Mouse (Mus musculus) frontal cortex, postnatal 36 days (tissue): ENCODE measurements around the gene Olfr38.

Experiments used
- DNase-seq, 2 experiments: peaks; one replicate each; pipeline ENCODE4 v3.0.0; 2022; ENCODE audit warnings: low spot score in 2 of 2

The Olfr38 gene

GRCm38 (mm10) chr6:42756104-42756503 is at the start of gene Olfr38:
Olfr38 (plus strand) TSS chr6:42756404.
- no peak for DNase-seq

GRCm38 (mm10) chr6:42709291-42710211 is 46.7 kb upstream of the Olfr38 start, which contains the start of gene Tcaf1:
Tcaf1 (minus strand) TSS chr6:42710088.
- DNase-seq: peak; percentile 88 to 93

GRCm38 (mm10) chr6:42714668-42715067 is 41.5 kb upstream of the Olfr38 start:
- DNase-seq: no peak

- DNase-seq: no peak
These were observed 38.2 kb upstream of the Olfr38 start for GRCm38 (mm10) chr6:42717973-42718372.

- no peak for DNase-seq
These were observed 17.1 kb upstream of the Olfr38 start, which contains the start of gene Olfr453 for GRCm38 (mm10) chr6:42739071-42739470. Olfr453 (plus strand) TSS chr6:42739371.

- peak; percentile 8 to 9 for DNase-seq
These were observed 13.9 kb upstream of the Olfr38 start for GRCm38 (mm10) chr6:42742303-42742702.

GRCm38 (mm10) chr6:42747846-42748245 is 8.4 kb upstream of the Olfr38 start:
- no peak for DNase-seq

GRCm38 (mm10) chr6:42777066-42777465 is 20.9 kb downstream of the Olfr38 start:
- DNase-seq: no peak

- DNase-seq: no peak
These were observed 28.6 kb downstream of the Olfr38 start, which contains the start of gene Olfr452 for GRCm38 (mm10) chr6:42784793-42785192. Olfr452 (plus strand) TSS chr6:42785093.

- DNase-seq: no peak
These were observed 34.2 kb downstream of the Olfr38 start for GRCm38 (mm10) chr6:42790247-42790948.

GRCm38 (mm10) chr6:42790949-42791556 is 34.8 kb downstream of the Olfr38 start:
- DNase-seq: no peak

GRCm38 (mm10) chr6:42794982-42795381 is 38.8 kb downstream of the Olfr38 start:
- no peak for DNase-seq

- DNase-seq: no peak
These were observed 55.4 kb downstream of the Olfr38 start, which contains the start of gene Olfr450 for GRCm38 (mm10) chr6:42811639-42812038. Olfr450 (plus strand) TSS chr6:42811939.
